Mouse (Mus musculus): ENCODE results near the gene Fam228b. TPM values are rescaled to one million over a fixed set of nuclear protein-coding genes. Genes with fewer than 3 reads are reported as not detected.
A peak's percentile ranks its signal among the peaks of the same experiment; 100 is the strongest.
"Not testable (repeated sequence)": the region's sequence is repeated elsewhere in the genome, so short reads cannot be mapped to it uniquely, and the experiment has no call there.

Fam228b gene
- polyA plus RNA-seq, 1 experiment from 2014 or later, result 1.2 TPM

GRCm38 (mm10) chr12:4781270-4781669 is 12.2 kb upstream of the Fam228b start:
- Histone ChIP-seq H3K27ac (no peak overlapping the region), H3K4me3 (no peak overlapping the region), H3K9me3 (replicated peaks) (no peaks in the 10 kb centered on the region), H3K36me3 (no peaks in the 10 kb centered on the region), H3K4me1 (no peaks in the 10 kb centered on the region), H3K27me3 (ENCODE audit: low read depth, poor library complexity, severe bottlenecking) (no peaks in the 10 kb centered on the region)
- WGBS, result 98% methylated on average over 1 of the region's 1 CpGs
- no peak for DNase-seq (ENCODE audit: low spot score)

DNA sequence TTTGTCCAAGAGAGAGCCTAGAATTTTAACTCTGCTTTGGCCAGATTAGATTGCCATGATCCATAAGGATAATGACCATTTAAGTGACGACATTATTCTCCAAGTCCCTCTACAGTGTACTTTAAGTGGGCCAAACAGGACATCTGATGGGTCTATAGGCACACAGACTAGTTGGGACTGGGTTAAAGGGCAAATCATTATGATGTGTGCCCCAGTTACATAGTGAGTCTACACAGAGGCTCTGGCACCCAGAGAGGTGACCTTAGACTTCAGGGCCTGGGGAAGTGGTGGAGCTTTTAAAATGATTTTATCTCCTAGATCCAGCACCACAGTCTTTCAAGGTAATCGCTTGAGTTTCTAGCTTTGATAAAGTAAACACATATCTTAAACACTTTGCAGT is 11.2 kb upstream of the Fam228b start:
- H3K4me3 ChIP-seq, result no peak overlapping the region
- no peaks in the 10 kb centered on the region for H3K9me3 ChIP-seq (replicated peaks)
- H3K27ac ChIP-seq, result no peak overlapping the region
- DNase-seq (ENCODE audit: low spot score), result no peak
- H3K4me1 ChIP-seq, result no peaks in the 10 kb centered on the region
- 72% methylated on average over 2 of the region's 2 CpGs for WGBS
- H3K36me3 ChIP-seq, result no peaks in the 10 kb centered on the region
- no peaks in the 10 kb centered on the region for H3K27me3 ChIP-seq (ENCODE audit: low read depth, poor library complexity, severe bottlenecking)

DNA sequence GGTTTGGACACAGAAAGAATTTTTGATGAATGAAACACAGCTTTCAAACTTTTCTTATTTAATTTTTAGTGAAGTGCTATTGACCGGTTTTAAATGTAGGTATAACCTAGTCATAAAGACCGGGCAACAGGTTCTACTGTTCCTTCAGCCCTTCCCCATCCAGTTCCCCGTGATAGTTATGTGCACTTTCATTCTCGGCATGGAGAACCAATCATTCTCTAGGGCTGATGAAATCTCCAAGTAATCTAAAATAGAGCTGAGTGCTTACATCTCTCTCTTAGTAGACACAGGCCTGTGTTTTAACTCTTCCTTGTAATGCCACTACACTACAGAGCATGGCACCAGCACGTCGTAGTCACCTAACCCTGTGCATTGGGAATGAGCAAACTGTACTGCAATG is 8.7 kb upstream of the Fam228b start:
- Histone ChIP-seq H3K27me3 (ENCODE audit: low read depth, poor library complexity, severe bottlenecking) (no peaks in the 10 kb centered on the region), H3K27ac (no peak overlapping the region), H3K4me1 (no peaks in the 10 kb centered on the region), H3K4me3 (no peak overlapping the region), H3K9me3 (replicated peaks) (no peaks in the 10 kb centered on the region), H3K36me3 (no peaks in the 10 kb centered on the region)
- no peak for DNase-seq (ENCODE audit: low spot score)
- 93% methylated on average over 6 of the region's 6 CpGs for WGBS

GRCm38 (mm10) chr12:4775588-4775949 is 6.5 kb upstream of the Fam228b start:
- H3K36me3 ChIP-seq, result no peaks in the 10 kb centered on the region
- no peak overlapping the region for H3K27ac ChIP-seq
- WGBS, result 72% methylated on average over 9 of the region's 9 CpGs
- no peak overlapping the region for H3K4me3 ChIP-seq
- no peak for DNase-seq (ENCODE audit: low spot score)
- H3K27me3 ChIP-seq (ENCODE audit: low read depth, poor library complexity, severe bottlenecking), result no peaks in the 10 kb centered on the region
- no peaks in the 10 kb centered on the region for H3K9me3 ChIP-seq (replicated peaks)
- no peaks in the 10 kb centered on the region for H3K4me1 ChIP-seq

GRCm38 (mm10) chr12:4774895-4775587 is 6.0 kb upstream of the Fam228b start:
- H3K4me1 ChIP-seq, result no peaks in the 10 kb centered on the region
- no peaks in the 10 kb centered on the region for H3K36me3 ChIP-seq
- no peak for DNase-seq (ENCODE audit: low spot score)
- no peaks in the 10 kb centered on the region for H3K27me3 ChIP-seq (ENCODE audit: low read depth, poor library complexity, severe bottlenecking)
- H3K4me3 ChIP-seq, result no peak overlapping the region
- 95% methylated on average over 8 of the region's 8 CpGs for WGBS
- H3K9me3 ChIP-seq (replicated peaks), result no peaks in the 10 kb centered on the region
- H3K27ac ChIP-seq, result no peak overlapping the region

- Histone ChIP-seq H3K27ac (peak overlapping the region; percentile 95), H3K27me3 (ENCODE audit: low read depth, poor library complexity, severe bottlenecking) (no peaks in the 10 kb centered on the region), H3K4me3 (peak overlapping the region; percentile 74), H3K4me1 (peaks cover 5% of the 10 kb centered on the region; the same call in 1 of the 2 replicates), H3K9me3 (replicated peaks) (no peaks in the 10 kb centered on the region), H3K36me3 (no peaks in the 10 kb centered on the region)
- whole genome bisulfite sequencing, result 23% methylated on average over 13 of the region's 13 CpGs
- no peak for DNase-seq (ENCODE audit: low spot score)
These were observed 261 bp upstream of the Fam228b start for GRCm38 (mm10) chr12:4769333-4769723.

GRCm38 (mm10) chr12:4757060-4757459 is 12.0 kb downstream of the Fam228b start:
- Histone ChIP-seq H3K36me3 (no peaks in the 10 kb centered on the region), H3K4me3 (no peak overlapping the region)
- WGBS, result 85% methylated on average over 1 of the region's 1 CpGs

GRCm38 (mm10) chr12:4754451-4754850 is 14.6 kb downstream of the Fam228b start:
- H3K4me1 ChIP-seq; H3K36me3 ChIP-seq; H3K9me3 ChIP-seq (replicated peaks); H3K27me3 ChIP-seq (ENCODE audit: low read depth, poor library complexity, severe bottlenecking); H3K27ac ChIP-seq; H3K4me3 ChIP-seq; DNase-seq (ENCODE audit: low spot score): not testable (repeated sequence)
- 83% methylated on average over 4 of the region's 4 CpGs for WGBS

More at GRCm38 (mm10) chr12:4757060-4757459, 12.0 kb downstream of the Fam228b start:
- Histone ChIP-seq H3K27ac (no peak overlapping the region), H3K4me1 (no peaks in the 10 kb centered on the region), H3K9me3 (replicated peaks) (no peaks in the 10 kb centered on the region), H3K27me3 (ENCODE audit: low read depth, poor library complexity, severe bottlenecking) (no peaks in the 10 kb centered on the region)
- no peak for DNase-seq (ENCODE audit: low spot score)

DNA sequence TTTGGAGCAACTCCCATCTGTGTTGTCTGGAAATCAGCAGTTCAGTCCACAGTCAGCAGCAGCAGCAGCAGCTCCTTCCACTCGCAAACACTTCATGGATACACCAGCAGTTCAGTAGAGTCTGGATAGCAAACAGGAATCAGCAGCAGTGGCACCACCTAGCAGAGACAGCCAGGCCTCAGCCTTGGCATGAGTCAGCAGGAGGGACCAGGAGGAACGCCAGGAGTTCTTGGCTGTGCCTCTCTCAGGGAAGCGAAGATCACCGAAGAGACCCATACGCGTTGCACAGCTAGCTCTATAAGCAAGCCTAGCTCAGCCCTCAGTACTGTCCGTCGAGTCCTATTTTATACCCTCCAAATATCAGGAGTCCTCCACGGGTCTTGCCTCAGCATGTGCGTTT is 24.6 kb downstream of the Fam228b start:
- no peaks in the 10 kb centered on the region for H3K27me3 ChIP-seq (ENCODE audit: low read depth, poor library complexity, severe bottlenecking)
- WGBS, result 93% methylated on average over 10 of the region's 10 CpGs
- H3K27ac ChIP-seq, result no peak overlapping the region
- no peaks in the 10 kb centered on the region for H3K9me3 ChIP-seq (replicated peaks)
- H3K36me3 ChIP-seq, result no peaks in the 10 kb centered on the region
- no peak for DNase-seq (ENCODE audit: low spot score)
- H3K4me3 ChIP-seq, result no peak overlapping the region
- no peaks in the 10 kb centered on the region for H3K4me1 ChIP-seq

DNA sequence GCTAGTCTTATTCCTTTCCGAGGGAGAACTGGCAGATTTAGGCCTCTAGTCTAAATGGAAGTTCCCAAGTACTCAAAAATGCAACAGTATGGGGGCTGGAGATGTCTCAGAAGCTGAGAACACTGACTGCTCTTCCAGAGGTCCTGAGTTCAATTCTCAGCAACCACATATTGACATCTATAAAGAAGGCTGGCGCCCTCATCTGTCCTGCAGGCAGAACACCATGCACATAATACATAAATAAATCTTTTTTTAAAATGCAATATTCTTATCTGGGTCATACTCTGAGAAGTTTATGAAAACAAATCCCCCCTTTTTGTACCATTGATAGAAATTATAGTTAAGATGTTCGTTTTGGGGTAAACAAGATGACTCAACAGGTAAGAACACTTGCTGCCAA is 26.9 kb downstream of the Fam228b start:
- Histone ChIP-seq H3K36me3 (no peaks in the 10 kb centered on the region), H3K9me3 (replicated peaks) (no peaks in the 10 kb centered on the region), H3K27me3 (ENCODE audit: low read depth, poor library complexity, severe bottlenecking) (no peaks in the 10 kb centered on the region), H3K27ac (no peak overlapping the region), H3K4me1 (no peaks in the 10 kb centered on the region), H3K4me3 (no peak overlapping the region)
- WGBS, result 90% methylated on average over 3 of the region's 3 CpGs
- no peak for DNase-seq (ENCODE audit: low spot score)

- 91% methylated on average over 7 of the region's 7 CpGs for WGBS
- DNase-seq (ENCODE audit: low spot score), result no peak
- Histone ChIP-seq H3K27me3 (ENCODE audit: low read depth, poor library complexity, severe bottlenecking) (no peaks in the 10 kb centered on the region), H3K36me3 (no peaks in the 10 kb centered on the region), H3K27ac (no peak overlapping the region), H3K4me1 (no peaks in the 10 kb centered on the region), H3K9me3 (replicated peaks) (no peaks in the 10 kb centered on the region), H3K4me3 (no peak overlapping the region)
These were observed 28.2 kb downstream of the Fam228b start for GRCm38 (mm10) chr12:4740823-4741222.

- DNase-seq (ENCODE audit: low spot score), result no peak
- Histone ChIP-seq H3K4me3 (no peak within 1 kb of the TSS), H3K4me1 (peaks cover 3% of the 10 kb centered on the region; the same call in 1 of the 2 replicates), H3K27ac (no peak within 1 kb of the TSS), H3K9me3 (replicated peaks) (no peaks in the 10 kb centered on the region), H3K36me3 (no peaks in the 10 kb centered on the region), H3K27me3 (ENCODE audit: low read depth, poor library complexity, severe bottlenecking) (peaks cover 5% of the 10 kb centered on the region; the same call in 1 of the 2 replicates)
- 88% methylated on average over 18 of the region's 18 CpGs for WGBS
These were observed 31.0 kb downstream of the Fam228b start, which contains the start of gene Fam228a for GRCm38 (mm10) chr12:4738031-4738576. TSS of gene Fam228a (minus strand) at chr12:4738430.

GRCm38 (mm10) chr12:4732332-4732731 is 36.7 kb downstream of the Fam228b start:
- H3K4me3 ChIP-seq, result no peak overlapping the region
- H3K9me3 ChIP-seq (replicated peaks), result no peaks in the 10 kb centered on the region
- WGBS, result 55% methylated on average over 4 of the region's 4 CpGs
- no peak overlapping the region for H3K27ac ChIP-seq
- peaks cover 5% of the 10 kb centered on the region; the same call in 1 of the 2 replicates for H3K27me3 ChIP-seq (ENCODE audit: low read depth, poor library complexity, severe bottlenecking)
- no peaks in the 10 kb centered on the region for H3K36me3 ChIP-seq
- no peak for DNase-seq (ENCODE audit: low spot score)
- peaks cover 3% of the 10 kb centered on the region; the same call in 1 of the 2 replicates for H3K4me1 ChIP-seq
